Mouse (Mus musculus): ENCODE measurements around the gene Scfd1.

Gene Scfd1

DNA sequence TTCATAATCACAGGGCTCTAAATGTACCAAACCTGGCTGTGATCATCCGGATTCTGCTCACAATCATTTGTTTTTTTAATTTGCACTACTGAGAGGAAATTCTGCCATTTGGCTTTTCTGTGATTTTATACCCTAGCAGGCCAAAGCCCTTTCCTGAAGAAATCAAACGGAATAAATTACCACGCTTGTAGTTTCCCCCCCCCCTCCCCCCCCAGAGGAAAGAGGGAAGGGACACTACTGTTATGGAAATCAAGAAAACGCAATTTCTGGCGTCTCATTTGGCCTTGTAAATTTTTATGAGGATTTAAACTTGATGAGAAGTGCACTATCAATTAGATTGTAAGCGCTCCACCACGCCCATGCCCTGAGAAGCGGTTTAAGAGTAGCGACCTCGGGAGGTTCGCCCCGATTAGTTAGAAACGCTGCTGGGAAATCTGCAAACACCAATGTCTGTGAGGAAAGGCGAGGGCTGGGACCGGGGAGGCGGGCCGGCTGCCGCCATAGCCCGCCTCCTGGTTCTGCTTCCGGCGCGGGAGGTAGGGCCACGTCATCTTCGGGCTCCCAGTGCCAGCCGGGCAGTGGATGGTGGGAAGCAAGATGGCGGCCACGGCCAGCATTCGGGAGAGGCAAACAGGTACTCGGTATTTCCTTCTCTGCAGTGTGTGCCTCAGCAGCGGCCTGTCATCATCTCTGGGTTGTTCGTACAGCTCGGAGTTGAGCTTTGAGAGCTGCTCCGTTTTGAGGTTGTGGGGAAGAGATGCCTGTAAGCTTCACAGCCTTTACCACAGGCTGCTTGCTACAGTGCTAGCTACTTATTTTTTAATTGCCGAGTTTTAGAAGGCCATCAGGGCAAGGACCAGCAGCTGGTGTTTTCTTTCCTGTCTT lies at the start of gene Scfd1:
Gene Scfd1, plus strand, starts transcription at position 508 of the 885 bp plus-strand sequence.
- DNase-seq (ENCODE audit: low read depth, low spot score) = peak; percentile 88

DNA sequence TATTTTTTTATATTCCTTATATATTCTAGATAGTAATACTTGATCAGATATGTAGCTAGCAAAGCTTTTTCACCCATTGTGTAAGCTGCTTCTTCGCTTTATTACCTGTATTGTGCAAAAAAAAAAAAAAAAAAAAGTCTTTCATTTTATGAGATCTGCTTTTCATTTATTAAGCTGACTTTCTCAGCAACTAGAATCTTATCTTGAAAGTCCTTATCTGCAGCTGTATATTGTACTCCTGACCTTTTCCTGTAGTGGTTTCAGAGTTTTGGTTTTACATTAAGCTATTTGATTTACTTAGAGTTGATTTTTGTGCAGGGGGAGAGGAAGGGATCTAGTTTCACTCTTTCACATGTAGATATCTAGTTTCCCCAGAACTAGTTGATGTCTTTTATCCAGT lies 40.3 kb upstream of the Scfd1 start:
- DNase-seq (ENCODE audit: low read depth, low spot score) = no peak

DNA sequence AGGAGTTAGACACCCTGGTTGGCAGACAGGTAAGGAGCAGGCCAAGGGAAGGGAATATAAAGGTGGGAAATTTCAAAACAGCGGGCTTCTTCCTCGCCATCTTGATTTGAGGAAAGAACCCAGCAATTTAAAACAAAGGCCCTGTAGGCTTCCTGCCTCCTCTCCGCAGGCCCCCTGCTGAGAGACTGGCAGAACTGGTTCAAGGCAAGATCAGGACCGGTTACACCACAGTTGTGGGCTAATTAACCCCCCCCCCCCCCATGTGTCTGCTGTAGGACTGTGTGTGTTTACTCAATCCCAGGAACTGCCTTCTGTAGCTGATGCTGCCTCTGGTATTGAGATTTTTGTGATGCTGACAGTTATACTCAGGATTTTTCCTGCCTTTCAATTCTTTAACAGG lies 31.2 kb upstream of the Scfd1 start:
- no peak for DNase-seq (ENCODE audit: low read depth, low spot score)

DNA sequence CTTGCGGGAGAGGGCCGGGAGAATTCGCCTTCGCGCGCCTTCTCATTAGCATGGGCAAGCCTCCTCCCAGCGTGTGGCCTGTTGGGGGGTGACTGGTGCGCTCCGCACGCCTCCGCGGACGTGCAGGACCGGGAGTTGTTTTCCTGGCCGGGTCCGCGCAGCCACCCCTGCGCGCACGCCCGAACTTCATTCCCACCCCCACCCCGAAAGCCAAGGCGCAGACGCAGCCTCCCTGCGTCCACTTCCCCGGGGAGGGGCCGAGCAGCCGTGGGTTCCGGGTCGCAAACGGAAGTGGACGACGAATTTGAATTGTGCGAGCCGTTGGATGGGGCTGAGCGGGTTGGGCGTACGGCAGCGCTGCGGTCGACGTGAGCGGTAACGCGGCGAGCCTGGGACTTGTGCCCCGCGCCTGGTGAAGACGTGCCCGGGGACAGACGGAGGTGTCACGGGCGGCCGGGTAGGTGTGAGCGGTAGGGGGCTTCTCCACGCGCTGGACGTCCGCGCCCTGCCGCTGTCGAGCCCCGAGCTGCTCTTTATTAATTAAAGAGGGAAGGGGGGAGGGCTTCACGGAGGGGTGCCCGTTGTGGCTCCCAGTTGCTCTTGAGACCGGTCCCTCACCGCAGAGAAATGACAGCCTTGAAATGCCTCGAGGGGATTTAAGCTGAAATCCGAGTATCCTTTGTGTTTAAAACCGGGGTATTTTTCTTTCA lies 29.2 kb upstream of the Scfd1 start, which contains the start of gene G2e3:
Gene G2e3, plus strand, starts transcription at position 74 of the 710 bp plus-strand sequence.
- peak; percentile 63 for DNase-seq (ENCODE audit: low read depth, low spot score)

DNA sequence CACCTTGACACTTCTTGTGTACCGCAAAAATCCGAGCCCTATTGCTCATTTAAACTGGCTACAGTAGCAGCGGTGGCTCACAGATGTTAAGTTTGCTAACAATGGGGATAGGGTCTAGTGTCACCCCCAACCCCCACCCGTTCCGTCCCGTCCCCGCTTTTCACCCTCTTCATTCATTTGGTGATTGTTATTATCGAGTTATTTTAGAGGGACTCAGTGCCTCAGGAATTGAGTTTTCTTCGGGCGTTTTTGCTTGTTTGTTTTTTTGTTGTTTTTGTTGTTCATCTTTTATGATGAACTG lies 28.7 kb upstream of the Scfd1 start:
- no peak for DNase-seq (ENCODE audit: low read depth, low spot score)

DNA sequence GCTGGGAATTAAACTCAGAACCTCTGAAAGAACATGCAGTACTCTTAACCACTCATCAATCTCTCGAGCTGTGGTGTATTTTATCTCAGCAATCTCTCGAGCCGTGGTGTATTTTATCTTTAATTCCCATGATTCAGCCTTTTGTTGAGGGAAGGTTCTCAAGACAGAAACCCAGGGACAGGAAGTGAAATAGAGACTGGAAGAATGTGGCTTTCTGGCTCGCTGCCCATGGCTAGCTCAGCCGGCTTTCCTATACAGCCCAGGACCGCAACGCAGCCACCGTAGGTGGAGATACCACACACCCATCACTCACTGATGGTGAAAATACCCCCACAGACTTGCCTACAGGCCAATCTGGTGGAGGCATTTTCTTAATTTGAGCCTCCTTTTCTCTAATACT lies 22.0 kb upstream of the Scfd1 start:
- DNase-seq (ENCODE audit: low read depth, low spot score) = no peak

DNA sequence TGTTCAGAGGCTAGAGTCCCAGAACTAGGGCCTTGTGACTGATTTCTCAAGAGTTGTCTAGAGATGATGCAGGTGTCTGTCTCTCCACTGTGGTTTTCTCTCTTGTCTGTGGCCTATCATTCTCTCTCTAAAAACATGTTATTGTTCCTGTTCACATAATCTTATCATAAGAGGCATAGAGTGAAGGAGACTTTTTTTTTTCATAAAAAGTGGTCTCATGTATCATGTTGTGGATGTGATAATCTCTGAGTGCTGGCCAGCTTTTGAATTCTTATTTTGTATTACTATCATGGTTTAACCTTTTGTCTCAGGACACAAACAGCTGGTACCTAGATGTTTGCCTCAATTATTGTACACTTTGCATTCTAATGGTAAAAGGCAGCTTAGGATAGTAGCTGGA lies 16.0 kb upstream of the Scfd1 start:
- no peak for DNase-seq (ENCODE audit: low read depth, low spot score)

DNA sequence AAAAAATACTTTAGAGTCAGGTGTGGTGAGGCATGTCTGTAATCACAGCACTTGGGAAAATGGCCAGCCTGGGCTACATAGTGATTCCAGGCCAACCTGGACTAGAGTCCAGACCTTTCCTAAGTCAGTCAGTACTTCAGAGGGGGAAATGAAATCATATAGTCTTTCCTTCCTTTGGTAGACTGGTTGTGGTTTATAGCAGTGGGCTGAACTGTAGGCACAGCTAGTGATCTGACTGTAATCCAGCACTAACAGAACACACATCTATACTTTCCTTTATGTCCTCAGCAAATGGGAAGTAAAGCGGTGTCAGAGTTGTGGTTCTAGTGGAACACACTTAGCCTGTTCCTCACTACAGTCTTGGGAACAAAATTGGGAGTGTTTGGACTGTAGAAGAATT lies 14.4 kb upstream of the Scfd1 start:
- no peak for DNase-seq (ENCODE audit: low read depth, low spot score)

DNA sequence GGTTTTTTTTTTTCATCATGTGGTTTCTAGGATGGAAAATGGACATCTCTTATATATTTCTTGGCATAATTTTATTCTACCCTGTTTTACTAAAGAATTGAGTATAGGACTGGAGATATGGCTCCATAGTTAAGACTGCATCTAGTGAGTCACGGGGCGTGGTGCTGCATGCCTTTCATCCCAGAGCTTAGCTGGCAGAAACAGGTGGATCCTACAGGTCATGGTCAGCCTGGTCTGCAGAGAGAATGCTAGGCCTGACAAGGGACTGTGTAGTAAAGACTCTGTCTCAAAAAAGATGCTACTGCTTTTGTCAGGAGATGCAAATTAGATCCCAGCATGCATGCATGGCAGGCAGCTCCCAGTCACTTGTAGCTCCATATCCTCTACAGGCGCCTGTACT lies 8.8 kb upstream of the Scfd1 start:
- DNase-seq (ENCODE audit: low read depth, low spot score) = no peak

DNA sequence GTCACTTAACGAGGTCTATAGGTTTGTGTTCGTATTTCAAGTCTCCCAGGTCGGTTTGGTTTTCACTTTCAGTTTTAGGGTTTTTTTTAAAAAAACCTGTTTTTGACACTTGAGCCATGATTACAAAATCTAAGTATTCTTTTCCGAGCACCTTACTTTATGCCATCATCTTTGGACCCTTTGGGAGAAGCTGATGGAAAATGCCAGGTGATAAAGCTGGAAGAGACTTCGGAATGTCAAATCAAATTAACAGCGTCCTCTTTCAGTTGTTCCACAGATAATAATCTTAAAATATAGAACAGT lies 529 bp downstream of the Scfd1 start:
- DNase-seq (ENCODE audit: low read depth, low spot score) = no peak

DNA sequence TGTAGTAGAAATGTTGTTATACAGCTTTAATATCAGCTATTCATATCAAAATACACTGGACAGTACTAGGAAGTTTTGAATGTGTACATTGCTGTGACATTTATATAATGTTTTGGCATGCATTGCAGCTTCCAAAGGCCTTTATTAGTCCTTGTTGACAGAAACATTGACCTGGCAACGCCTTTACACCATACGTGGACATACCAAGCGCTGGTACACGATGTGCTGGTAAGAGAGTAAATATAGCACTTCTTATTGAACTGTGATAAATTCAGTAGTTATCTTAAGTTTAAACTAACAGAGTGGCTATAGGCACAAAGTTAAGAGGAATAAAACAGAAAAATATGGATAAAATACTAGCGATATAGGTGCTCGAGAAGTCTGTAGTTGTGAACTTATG lies 22.6 kb downstream of the Scfd1 start:
- no peak for DNase-seq (ENCODE audit: low read depth, low spot score)

DNA sequence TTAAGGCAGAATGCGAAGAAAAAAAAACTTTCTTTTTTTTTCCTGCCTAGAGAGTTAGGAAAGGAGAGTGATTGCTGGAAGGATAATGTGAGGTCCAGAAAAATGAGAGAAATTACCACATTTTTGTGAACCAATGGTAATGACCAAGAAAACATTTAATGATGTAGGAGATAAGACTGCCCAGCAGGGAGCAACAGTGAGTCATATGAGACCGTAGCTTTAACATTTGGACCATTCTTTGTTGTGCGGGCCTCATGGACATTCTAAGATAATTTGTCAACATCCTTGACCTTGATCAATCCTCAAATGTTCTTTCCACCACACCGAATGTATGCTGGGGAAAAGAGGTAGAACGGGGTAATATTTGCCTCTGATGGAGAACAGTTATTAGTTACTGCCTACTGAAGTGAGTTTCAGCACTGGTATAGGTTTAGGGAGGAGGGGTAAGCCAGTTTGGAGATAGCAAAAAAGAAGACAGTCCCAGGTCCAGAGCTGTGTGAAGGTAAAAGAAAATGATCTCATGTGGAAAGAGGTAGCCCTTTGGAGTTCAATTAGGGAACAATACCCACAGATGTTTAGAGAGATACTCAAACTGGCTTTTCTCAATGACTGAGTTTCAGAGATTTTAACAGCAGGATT lies 24.9 kb downstream of the Scfd1 start:
- DNase-seq (ENCODE audit: low read depth, low spot score) = no peak

DNA sequence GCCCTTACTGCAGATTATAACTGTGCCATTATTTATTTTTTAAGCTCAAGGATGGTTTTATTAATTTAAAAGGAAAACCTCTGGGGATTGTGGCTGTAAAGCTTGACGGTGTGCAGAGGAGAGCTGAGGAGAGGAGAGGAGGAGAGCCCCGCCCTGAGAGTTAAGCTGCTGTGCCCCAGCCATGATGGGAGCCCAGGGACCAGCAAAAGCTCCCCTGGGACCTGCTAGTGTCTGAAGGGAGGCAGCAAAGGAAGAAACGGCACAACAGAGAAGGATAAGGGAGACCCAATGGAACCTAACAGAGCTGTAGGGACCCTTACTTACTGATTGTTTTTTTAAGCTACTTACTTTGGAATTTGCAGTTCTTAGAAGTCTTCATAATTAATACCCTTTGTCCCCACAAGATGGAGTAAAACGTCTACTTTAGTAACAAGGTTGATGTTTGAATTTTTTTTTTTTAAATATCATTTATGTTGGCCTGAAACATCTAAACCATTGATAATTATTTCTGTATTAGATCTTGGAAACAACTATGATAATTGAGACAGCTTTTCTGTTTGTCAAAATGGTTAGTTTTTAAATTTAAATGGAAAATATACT lies 26.8 kb downstream of the Scfd1 start:
- DNase-seq (ENCODE audit: low read depth, low spot score) = no peak

DNA sequence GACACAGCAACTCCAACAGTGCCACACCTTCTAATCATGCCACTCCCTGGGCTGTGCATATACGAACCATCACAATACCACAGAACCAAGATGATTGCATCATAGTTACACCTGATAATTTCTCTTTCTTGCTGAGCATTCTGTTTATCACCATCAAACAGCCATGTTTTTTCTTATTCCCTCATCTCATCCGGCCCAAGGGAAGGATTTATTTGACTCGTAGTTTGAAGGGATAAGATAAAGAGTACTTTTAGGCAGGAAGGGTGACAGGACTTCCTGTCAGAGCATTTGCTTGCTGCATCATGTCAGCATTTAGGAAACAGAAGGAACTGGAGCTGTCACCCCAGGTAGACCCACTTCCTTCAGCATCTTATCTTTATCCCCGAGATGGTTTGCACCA lies 34.1 kb downstream of the Scfd1 start:
- no peak for DNase-seq (ENCODE audit: low read depth, low spot score)

DNA sequence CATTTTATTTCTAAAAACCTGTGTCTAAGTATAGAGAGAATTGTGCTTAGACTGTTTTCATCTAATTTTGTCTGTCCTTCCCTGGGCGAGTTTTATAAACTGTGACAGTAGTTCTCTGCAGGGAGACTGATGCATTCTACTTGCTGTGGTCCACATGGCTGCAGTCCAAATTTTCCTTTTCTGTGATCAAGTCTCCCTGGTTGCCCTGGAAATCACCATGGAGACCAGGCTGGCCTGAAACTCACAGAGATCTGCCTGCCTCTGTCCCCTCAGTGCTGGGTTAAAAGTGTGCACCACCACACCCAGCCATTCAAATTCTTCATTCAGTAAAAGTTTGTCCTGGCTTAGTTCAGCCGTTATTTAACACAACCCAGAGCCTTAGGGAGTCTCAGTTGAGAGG lies 60.2 kb downstream of the Scfd1 start:
- DNase-seq (ENCODE audit: low read depth, low spot score) = no peak

DNA sequence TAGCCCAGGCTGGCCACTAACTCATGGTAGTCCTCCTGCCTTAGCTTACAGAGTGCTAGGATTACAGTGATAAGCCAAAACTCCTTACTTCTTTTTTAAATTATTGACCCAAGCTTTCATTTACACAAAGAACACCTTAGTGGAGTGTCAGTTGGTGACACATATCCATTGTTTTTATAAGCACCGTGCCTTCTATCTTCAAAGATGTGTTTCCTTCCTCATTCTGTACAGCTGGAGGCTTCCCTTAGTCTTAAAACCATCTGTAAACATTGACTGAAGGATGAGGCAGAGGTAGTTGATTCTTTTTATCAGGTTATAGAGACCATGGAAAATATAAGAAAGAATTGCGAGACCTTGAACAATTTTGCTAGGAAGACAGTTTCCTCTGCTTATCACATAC lies 61.0 kb downstream of the Scfd1 start:
- no peak for DNase-seq (ENCODE audit: low read depth, low spot score)

DNA sequence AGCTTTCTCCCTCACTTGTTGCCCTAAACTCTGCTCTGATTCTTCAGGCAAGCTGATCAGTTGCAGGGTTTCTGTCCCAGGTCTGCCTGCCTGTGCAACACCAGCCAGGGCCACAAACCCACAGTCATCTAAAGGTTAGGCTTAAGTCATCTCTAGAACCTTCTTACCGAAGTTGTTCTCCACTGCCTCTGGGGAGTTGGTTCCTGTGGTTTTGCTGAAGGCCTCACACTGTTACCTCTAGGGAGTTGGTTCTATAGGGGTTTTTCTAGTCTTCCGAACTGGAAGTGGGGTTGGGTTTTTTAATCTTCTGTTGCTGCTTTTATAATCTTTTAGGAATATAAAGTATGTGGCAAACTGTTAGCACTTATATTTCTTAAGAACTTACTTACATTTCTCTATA lies 72.0 kb downstream of the Scfd1 start:
- no peak for DNase-seq (ENCODE audit: low read depth, low spot score)

DNA sequence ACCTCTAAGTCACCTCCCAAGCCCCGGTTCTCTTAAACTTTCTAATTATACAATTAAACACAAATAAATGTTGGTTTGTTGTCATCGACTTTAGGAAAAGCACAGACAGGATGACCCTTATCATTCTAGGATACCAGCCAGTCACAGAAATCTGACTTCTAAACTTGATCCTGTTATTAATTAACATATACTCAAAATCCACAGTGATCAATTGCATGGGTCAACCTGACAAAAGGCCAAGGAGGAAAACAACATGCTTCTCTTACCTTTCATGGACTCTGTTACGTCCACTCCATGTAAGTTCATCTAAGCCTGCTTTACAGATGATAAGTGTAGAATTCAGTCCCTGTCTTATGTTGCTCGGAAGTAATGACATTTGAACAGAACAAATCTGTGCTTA lies 93.6 kb downstream of the Scfd1 start:
- no peak for DNase-seq (ENCODE audit: low read depth, low spot score)

DNA sequence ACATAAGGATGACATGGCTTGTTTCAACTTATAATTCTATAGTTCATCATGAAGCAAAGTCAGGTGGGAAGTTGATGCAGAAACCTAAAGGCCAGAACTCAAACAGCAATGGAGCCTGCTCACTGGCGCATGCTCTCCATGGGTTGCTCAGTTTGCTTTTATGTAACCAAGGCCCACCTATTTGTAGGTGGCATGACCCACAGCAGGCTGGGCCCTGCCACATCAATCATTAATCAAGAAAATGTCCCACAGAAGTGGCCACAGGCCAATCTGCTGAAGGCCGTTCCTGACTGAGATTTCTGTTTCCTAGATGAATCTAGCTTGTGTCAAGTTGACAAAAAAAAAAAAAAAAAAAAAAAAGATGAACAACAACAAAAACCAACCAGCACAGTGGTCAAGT lies 103.9 kb downstream of the Scfd1 start:
- no peak for DNase-seq (ENCODE audit: low read depth, low spot score)

DNA sequence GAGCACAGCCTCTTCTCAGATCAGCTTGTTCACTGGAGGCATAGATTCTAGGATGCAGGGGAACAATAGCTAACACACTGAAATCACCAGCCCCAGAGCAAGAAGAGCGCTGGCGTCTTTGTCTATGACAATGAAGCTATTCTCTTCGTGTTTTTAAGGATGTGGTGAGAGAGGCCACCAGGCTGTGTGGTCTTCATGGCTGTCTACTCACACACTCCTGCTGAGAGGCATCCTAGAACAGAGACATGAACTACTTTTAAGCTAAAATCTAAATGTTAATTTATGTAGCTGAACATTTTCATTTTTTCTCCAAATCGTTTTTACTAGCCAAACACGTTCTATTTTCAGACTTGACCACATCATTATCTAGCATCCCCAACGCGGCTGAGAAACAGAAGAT lies 114.7 kb downstream of the Scfd1 start:
- no peak for DNase-seq (ENCODE audit: low read depth, low spot score)

DNA sequence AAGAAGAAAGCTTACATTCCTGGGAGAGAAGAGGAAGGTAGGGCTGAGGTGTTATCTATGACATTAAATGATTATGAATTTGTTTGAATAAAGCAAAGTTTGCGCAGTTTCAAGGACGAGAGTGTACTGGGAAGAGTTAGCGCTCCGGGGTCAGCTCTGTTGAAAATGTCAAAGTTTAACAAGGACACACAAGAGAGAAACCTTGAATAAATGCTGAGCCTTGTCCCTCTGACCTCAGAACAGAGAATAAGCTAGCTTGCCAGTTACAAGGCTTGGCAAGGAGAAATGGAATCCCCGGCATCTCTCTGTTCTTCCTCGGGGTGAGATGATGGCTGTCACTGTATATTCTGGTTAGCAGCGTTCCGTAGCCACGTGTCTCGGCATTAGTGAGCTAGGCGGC lies 116.2 kb downstream of the Scfd1 start:
- DNase-seq (ENCODE audit: low read depth, low spot score) = no peak

DNA sequence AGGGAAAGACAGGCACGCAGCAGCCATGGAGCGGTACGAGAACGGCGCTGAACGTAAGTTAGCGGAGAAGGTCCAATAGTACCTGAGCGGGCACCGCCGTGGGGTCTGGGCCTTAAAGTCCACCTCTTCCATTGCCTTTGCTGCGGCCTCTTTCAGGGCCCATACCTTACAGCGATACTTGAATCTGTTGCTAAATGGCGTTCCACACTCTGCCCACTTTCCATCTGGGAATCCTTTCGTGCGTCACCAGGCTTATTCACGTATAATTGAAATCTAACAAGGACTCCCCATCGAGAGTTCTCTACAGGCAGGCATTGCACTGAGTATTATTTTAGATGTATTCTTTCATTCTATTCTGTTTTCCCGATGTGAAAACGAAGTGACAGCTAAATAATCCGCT lies 117.3 kb downstream of the Scfd1 start:
- no peak for DNase-seq (ENCODE audit: low read depth, low spot score)

All from c-Kit-negative CD71-positive TER-119-positive erythroid progenitor cells, embryonic 14.5 days (primary cell).